Mouse (Mus musculus) heart, embryonic 10.5 days (tissue): Measurements from ENCODE around the gene Cabp1. TPM values are rescaled to one million over a fixed set of nuclear protein-coding genes. Genes with fewer than 3 reads are reported as not detected.
"Not testable (repeated sequence)": the region's sequence is repeated elsewhere in the genome, so short reads cannot be mapped to it uniquely, and the experiment has no call there.

ENCODE experiments used
- DNase-seq: peaks from one replicate; pipeline ENCODE4 v3.0.0-alpha.2; 2017; ENCODE audit warnings: low spot score
- H3K27ac ChIP-seq: fragments of 300-500 bp; sonication (generic); 2 replicates; pipeline ENCODE4 v1.5.1; 2016; ENCODE audit warnings: mild to moderate bottlenecking
- H3K27me3 ChIP-seq: fragments of 300-500 bp; sonication (generic); 2 replicates; pipeline ENCODE4 v1.6.1; 2016; ENCODE audit warnings: mild to moderate bottlenecking; ENCODE audit not compliant: poor library complexity, insufficient read depth, severe bottlenecking
- H3K36me3 ChIP-seq: fragments of 300-500 bp; sonication (generic); 2 replicates; pipeline ENCODE4 v1.6.1; 2016; ENCODE audit warnings: mild to moderate bottlenecking, moderate library complexity
- H3K4me1 ChIP-seq: fragments of 300-500 bp; sonication (generic); 2 replicates; pipeline ENCODE4 v1.6.1; 2016; ENCODE audit warnings: mild to moderate bottlenecking
- H3K4me3 ChIP-seq: fragments of 300-500 bp; sonication (generic); 2 replicates; pipeline ENCODE4 v1.5.1; 2016; ENCODE audit warnings: mild to moderate bottlenecking, moderate library complexity
- H3K9me3 ChIP-seq: fragments of 300-500 bp; sonication (generic); 2 replicates; pipeline ENCODE4 v1.6.1; 2016; ENCODE audit warnings: mild to moderate bottlenecking, moderate library complexity
- WGBS: fragments of 180-500 bp; shearing (Covaris S2); methylation state at CpG from one replicate; pipeline ENCODE4 v1.1.7; 2016; 5-methylcytosine and 5-hydroxymethylcytosine counted together
- polyA plus RNA-seq: library from polyadenylated mRNA; unstranded; fragments of >200 nt; fragmentation: Nextera tagmentation; extraction: Ambion mirVana; gene quantifications from 2 replicates; pipeline ENCODE4 v1.2.1, GENCODE M21; 2016

Gene Cabp1
- polyA plus RNA-seq, 1 experiment from 2014 or later = 1.2 TPM

GRCm38 (mm10) chr5:115163563-115163962, 30.6 kb downstream of the Cabp1 start:
- Histone ChIP-seq H3K4me1 (peaks cover 42% of the 10 kb centered on the region), H3K9me3 (no peaks in the 10 kb centered on the region), H3K27me3 (no peaks in the 10 kb centered on the region), H3K27ac (no peak overlapping the region), H3K36me3 (no peaks in the 10 kb centered on the region), H3K4me3 (peak overlapping the region; percentile 12; the same call in 1 of the 2 replicates)
- no peak for DNase-seq
- whole genome bisulfite sequencing = 33% methylated on average over 8 of the region's 8 CpGs

DNA sequence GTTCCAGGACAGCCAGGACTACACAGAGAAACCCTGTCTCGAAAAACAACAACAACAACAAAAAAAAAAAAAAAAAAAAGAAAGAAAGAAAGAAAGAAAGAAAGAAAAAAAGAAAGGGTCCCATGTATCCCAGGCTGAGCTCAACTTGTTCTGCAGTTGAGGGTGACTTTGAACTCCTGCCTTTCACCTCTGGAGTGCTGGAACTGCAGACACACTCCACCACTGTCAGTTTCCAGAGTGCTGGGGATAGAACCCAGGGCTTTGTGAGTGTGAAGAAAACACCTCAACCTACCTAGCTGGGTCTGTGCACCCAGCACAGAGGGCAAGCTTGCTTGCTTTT, 32.3 kb downstream of the Cabp1 start:
- not testable (repeated sequence) for H3K4me3 ChIP-seq, H3K36me3 ChIP-seq, H3K27me3 ChIP-seq, DNase-seq, H3K9me3 ChIP-seq, H3K27ac ChIP-seq
- 56% methylated on average over 1 of the region's 1 CpGs for WGBS
- peaks cover 35% of the 10 kb centered on the region for H3K4me1 ChIP-seq

- no peak for DNase-seq
- H3K36me3 ChIP-seq = no peaks in the 10 kb centered on the region
- peak overlapping the region; percentile 59; the same call in 1 of the 2 replicates for H3K27ac ChIP-seq
- peaks cover 36% of the 10 kb centered on the region for H3K4me1 ChIP-seq
- H3K9me3 ChIP-seq = no peaks in the 10 kb centered on the region
- WGBS = 46% methylated on average over 13 of the region's 13 CpGs
- no peaks in the 10 kb centered on the region for H3K27me3 ChIP-seq
- peak overlapping the region; percentile 27; the same call in 1 of the 2 replicates for H3K4me3 ChIP-seq
Observed at GRCm38 (mm10) chr5:115161064-115161939, 32.9 kb downstream of the Cabp1 start.

- no peaks in the 10 kb centered on the region for H3K27me3 ChIP-seq
- H3K36me3 ChIP-seq = no peaks in the 10 kb centered on the region
- 74% methylated on average over 6 of the region's 6 CpGs for WGBS
- no peak for DNase-seq
- no peak overlapping the region for H3K4me3 ChIP-seq
- peaks cover 40% of the 10 kb centered on the region for H3K4me1 ChIP-seq
- H3K27ac ChIP-seq = no peak overlapping the region; the same call in 1 of the 2 replicates
- no peaks in the 10 kb centered on the region for H3K9me3 ChIP-seq
Observed at GRCm38 (mm10) chr5:115160655-115161054, 33.5 kb downstream of the Cabp1 start.

GRCm38 (mm10) chr5:115159165-115159564, 35.0 kb downstream of the Cabp1 start:
- H3K27me3 ChIP-seq = no peaks in the 10 kb centered on the region
- peaks cover 55% of the 10 kb centered on the region for H3K4me1 ChIP-seq
- H3K36me3 ChIP-seq = no peaks in the 10 kb centered on the region
- no peaks in the 10 kb centered on the region for H3K9me3 ChIP-seq
- H3K4me3 ChIP-seq = peak overlapping the region; percentile 98
- DNase-seq = no peak
- 40% methylated on average over 12 of the region's 12 CpGs for WGBS
- H3K27ac ChIP-seq = peak overlapping the region; percentile 97

DNA sequence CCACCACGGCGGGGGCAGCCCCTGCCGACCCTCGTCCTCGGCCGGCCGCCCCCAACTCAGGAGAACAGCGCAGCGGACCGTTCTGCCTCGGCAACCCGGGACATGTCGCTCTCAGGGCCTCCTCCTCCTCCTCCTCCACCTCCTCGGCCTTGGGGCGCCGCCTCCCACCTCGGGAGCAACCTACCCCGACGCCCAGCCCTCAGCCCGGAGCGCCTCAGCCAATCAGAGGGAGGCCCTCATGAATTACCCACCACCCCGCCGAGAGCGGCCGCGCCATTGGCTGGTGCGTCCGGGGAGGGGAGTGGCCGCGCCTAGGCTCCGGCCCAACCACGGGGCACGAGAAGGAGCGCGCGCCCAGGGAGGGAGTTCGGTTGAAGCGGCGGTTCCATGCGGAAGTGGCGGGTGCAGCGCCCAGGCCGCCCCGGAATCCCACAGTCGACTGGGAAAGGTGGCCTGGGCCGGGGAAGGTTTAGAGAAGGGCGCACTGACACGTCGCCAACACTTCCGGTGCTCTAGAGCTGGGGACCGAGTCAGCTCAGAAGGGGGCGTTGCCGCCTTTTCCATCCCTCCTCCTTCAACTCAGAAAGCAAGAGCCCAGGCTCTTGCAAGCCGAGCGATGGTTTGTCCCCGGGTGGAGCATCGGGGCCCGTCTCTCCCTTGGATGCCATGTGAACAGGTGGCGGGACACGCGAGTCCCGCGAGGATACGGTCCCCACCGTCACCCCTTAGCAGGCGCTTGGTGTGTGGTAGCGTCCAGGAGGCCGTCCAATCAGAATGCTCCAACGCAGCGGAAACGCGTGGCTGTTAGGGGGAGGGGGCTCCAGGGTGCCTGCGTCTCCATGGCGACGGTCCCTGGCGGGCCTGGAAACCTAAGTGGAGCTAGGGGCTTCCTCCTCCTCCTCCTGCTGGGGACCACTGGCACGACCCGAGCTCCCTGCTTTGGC, 35.9 kb downstream of the Cabp1 start, which contains the start of gene Mlec:
TSS of gene Mlec (minus strand) at position 140 of the 944 bp plus-strand sequence.
- peak; percentile 99 for DNase-seq
- Histone ChIP-seq H3K4me3 (peak within 1 kb of the TSS; percentile 98), H3K27ac (peak within 1 kb of the TSS; percentile 97), H3K9me3 (no peaks in the 10 kb centered on the region), H3K27me3 (no peaks in the 10 kb centered on the region), H3K4me1 (peaks cover 62% of the 10 kb centered on the region), H3K36me3 (peaks cover 5% of the 10 kb centered on the region; the same call in 1 of the 2 replicates)
- under 1% methylated on average over 71 of the region's 78 CpGs for WGBS

DNA sequence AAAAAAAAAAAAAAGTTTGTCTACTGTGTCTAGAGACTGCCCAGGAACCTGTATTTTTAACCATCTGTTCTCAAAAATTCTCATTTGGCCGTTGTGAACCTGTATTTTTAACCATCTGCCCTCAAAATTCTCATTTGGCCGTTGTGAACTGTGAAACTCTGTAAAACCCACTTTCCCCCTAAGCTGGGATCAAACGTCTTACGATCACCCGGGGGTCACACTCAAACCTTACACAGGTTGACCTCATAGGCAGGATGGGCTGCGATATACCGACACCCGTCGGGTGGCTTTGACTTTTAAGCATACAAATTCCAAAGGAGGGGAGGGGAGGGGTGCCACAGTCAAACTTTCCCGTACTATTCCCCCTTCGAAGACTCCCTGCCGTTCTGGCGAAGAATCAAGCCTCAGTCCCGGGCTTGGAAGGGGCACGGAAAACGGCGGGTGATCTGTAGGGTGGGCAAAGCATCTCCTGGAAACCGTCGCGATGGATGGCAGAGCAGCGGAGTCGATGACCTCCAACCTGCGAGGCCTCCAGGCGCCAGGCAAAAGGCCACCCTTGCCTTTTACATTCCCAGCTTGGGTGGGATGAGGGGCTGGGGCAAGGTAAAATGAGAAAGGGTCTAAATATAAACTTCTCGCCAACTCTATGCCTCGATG, 37.1 kb downstream of the Cabp1 start:
- no peaks in the 10 kb centered on the region for H3K9me3 ChIP-seq
- no peaks in the 10 kb centered on the region for H3K27me3 ChIP-seq
- H3K27ac ChIP-seq = peak overlapping the region; percentile 97
- WGBS = 3% methylated on average over 26 of the region's 26 CpGs
- H3K36me3 ChIP-seq = peaks cover 11% of the 10 kb centered on the region; the same call in 1 of the 2 replicates
- no peak for DNase-seq
- peaks cover 69% of the 10 kb centered on the region for H3K4me1 ChIP-seq
- peak overlapping the region; percentile 98 for H3K4me3 ChIP-seq

GRCm38 (mm10) chr5:115156401-115156800, 37.8 kb downstream of the Cabp1 start:
- Histone ChIP-seq H3K36me3 (peaks cover 16% of the 10 kb centered on the region), H3K27ac (peak overlapping the region; percentile 97), H3K4me3 (peak overlapping the region; percentile 98), H3K27me3 (no peaks in the 10 kb centered on the region), H3K9me3 (no peaks in the 10 kb centered on the region), H3K4me1 (peaks cover 72% of the 10 kb centered on the region)
- 56% methylated on average over 7 of the region's 7 CpGs for WGBS
- no peak for DNase-seq

DNA sequence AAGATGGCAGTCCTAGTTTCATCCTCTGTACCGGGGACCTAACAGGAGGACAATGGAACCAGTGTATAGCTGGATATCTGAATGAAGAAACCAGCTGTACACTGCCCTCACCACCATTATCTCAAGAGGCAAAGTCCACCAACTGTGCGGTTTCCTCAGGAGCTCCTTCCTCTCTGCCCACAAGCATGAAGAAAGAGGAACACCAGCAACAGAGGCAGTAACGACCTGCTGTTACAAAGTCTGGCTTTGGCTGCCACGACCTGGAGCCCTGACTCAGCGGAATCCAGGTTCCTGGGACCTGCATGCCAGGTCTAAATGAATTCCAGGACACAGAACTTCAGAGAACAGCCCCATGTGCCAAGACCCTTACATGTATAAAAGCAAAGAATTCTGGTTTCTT, 38.4 kb downstream of the Cabp1 start:
- peak overlapping the region; percentile 98 for H3K4me3 ChIP-seq
- H3K4me1 ChIP-seq = peaks cover 72% of the 10 kb centered on the region
- no peaks in the 10 kb centered on the region for H3K9me3 ChIP-seq
- no peak for DNase-seq
- peak overlapping the region; percentile 97 for H3K27ac ChIP-seq
- H3K36me3 ChIP-seq = peaks cover 20% of the 10 kb centered on the region
- 40% methylated on average over 5 of the region's 5 CpGs for WGBS
- H3K27me3 ChIP-seq = no peaks in the 10 kb centered on the region

DNA sequence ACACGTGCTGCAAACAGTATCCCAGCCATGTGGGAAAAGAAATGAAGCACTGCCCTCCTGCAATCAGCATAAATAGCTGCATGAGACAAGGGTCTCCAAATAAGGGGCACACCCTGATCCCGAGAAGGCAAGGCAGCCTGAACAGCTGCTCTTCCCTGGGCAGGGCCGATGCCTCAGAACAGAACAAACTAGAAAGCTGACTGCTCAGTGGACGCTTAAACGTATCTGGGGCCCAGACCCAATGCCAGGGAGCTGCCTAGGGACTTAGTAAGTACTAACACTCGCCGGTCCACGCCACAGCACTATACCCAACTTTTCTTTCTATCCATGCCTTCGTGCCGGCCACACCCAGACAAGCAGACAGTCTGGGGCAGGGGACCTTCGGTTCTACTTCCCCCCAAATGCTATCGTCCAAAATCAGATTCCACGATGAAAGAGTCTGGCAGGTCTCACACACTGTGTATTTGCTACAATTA, 39.0 kb downstream of the Cabp1 start:
- H3K36me3 ChIP-seq = peaks cover 27% of the 10 kb centered on the region
- H3K27ac ChIP-seq = peak overlapping the region; percentile 97
- no peaks in the 10 kb centered on the region for H3K27me3 ChIP-seq
- DNase-seq = no peak
- H3K4me1 ChIP-seq = peaks cover 73% of the 10 kb centered on the region
- WGBS = 58% methylated on average over 13 of the region's 13 CpGs
- no peaks in the 10 kb centered on the region for H3K9me3 ChIP-seq
- peak overlapping the region; percentile 98 for H3K4me3 ChIP-seq

DNA sequence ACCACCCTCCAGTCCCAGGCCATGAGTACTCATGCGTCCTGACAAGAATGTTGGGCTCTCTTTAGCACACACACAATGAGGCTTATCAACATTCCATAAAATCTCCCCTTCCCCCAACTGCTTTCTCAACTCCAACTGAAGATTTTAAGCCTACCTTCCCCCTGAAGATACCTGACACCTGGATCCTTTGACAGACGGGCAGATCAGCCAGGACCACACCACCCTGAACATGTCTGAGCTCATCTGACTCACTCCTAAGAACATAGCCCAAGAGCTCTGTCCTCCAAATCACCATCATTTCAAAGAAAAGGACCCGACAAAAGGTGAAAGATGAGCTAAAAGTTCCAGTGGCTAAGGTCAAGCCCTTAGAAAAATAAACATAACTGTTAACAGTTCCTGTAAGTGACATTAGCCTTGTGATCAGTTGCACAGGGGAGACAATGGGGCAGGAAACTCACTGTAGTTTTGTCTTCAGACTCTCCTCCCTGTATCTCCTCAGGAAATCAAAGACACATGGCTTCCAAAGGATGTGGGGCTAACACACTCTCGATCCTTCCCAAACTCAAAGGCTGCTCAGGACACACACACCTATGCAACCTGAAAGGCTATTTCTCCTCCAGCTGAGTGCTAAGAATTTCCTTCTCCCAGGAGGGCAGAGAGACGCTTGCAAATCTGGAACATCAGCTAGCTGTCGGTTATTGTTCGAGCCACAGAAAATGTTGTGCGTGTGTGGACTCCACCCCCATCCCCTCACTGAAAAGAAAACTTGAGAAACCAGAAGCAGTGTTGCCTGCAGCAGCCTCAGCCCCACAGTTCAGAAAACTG, 41.8 kb downstream of the Cabp1 start:
- no peak for DNase-seq
- Histone ChIP-seq H3K27me3 (no peaks in the 10 kb centered on the region), H3K9me3 (no peaks in the 10 kb centered on the region), H3K27ac (peak overlapping the region; percentile 37; the same call in 1 of the 2 replicates), H3K4me1 (peaks cover 63% of the 10 kb centered on the region), H3K4me3 (no peak overlapping the region), H3K36me3 (peaks cover 54% of the 10 kb centered on the region)
- 31% methylated on average over 8 of the region's 8 CpGs for WGBS
